Mouse (Mus musculus) inflammation-experienced regulatory T-cells, adult 16 weeks (primary cell): ENCODE data around the gene Fancd2. TPM values are rescaled to one million over a fixed set of nuclear protein-coding genes. Genes with fewer than 3 reads are reported as not detected.

Experiments
- polyA plus RNA-seq: library from polyadenylated mRNA; unstranded; fragments of 100-300 nt; shearing (Covaris generic); gene quantifications from one replicate; pipeline ENCODE4 v1.2.1, GENCODE M21; 2017

Gene Fancd2
- 3.7 TPM for polyA plus RNA-seq

GRCm38 (mm10) chr6:113530932-113531839 is at the start of gene Fancd2, which contains the start of gene Emc3:
TSS of gene Fancd2 (plus strand) at chr6:113531682.
TSS of gene Emc3 (minus strand) at chr6:113531652.

GRCm38 (mm10) chr6:113483100-113483615 is 48.3 kb upstream of the Fancd2 start, which contains the start of gene Creld1:
TSS of gene Creld1 (plus strand) at chr6:113483297.

DNA sequence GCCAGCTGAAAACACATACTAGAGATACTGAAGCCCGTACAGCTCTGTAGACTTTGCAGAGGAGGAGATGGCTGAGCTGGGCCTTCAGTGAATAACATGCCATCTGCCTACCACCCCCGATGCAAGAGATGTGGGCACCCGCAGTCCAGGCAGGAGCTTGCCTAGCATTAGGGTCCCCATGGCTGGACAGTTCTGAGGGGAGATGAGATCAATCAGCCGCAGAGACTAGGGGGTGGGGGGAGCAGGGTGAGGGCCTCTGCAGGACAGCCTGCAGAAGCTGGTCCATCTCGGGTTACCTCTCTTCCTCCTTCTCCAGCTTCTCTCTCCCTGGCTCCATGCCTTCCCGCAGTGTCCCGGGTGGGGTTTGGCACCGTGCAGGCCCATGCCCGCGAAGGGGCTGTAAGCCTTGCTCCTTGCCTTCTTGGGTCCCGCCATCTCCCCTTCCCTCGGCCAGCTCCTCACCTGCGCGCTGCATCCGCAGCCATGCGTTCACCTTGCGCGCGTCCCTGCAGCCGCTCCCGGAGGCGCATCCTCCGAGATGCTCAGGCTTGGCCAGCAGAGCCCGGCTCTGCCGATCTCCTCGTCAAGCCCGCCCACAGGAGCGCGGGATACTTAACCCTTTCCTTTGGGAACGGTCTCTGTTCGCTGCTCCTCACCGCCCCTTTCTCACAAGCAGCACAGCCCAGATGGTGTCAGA is 29.9 kb upstream of the Fancd2 start, which contains the start of gene Prrt3:
Gene Prrt3 (minus strand): TSS at position 544 of the 697 bp plus-strand sequence.

DNA sequence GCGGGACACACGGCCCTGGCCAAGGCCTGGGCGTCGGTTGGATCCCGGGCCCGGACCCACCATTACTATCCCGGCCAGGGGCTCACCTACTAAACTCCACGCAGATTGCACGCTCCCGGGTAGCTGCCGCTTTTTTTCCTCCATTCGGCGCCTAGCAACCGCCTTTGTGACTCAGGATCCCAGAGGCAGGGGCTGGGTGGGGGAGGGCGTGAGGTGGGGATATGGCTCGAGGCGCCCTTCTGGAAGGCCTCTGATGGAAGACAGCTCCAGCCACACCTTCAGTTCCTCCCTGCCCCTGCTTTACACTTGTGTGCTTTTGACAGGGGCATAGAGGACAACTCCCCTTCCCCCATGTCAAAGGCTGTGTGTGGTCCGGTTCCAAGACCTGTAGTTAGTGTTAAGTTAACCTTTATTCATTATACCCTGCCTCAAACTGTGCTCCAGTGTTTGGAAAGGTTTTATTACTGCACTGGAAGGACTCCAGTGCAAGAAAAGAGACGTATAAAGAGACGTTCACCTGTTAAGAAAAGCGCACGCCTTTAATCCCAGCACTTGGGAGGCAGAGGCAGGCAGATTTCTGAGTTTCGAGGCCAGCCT is 69.2 kb downstream of the Fancd2 start, which contains the start of gene Fancd2os:
Gene Fancd2os (minus strand): TSS at position 173 of the 597 bp plus-strand sequence.

GRCm38 (mm10) chr6:113604432-113605223 is 73.1 kb downstream of the Fancd2 start, which contains the start of gene Brk1:
TSS of gene Brk1 (plus strand) at chr6:113604772.

DNA sequence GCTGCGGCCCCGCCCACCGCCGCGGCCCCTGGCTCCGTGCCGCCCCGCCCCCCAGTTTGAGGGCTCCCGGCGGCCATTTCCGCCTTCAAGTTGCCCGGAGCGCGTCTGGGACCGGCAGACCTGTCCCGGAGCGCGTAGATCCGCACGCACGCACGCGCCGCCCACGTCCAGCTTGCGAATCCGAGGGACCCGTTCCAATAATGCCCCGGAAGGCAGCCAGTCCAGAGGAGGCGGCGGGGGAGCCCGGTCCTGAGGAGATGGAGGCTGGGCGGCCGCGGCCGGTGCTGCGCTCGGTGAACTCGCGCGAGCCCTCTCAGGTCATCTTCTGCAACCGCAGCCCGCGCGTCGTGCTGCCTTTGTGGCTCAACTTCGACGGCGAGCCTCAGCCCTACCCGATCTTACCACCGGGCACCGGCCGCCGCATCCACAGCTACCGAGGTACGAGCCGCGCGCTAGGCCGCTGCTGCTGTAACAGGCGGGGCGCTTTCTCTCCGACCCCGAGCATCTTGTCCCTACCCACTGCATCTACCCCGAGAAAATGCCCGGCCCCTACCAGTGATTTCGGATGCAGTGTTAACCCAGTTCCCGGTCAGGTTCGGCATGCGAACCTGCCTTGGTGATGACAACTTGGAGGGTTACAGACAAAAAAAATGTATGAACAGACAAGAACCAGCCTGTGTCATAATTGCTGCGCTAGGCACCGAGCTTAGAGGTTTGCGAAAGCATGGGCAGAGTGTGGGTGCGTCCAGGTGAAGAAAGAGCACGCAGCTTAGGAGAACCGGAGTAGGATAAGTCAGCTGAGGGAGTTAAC is 92.7 kb downstream of the Fancd2 start, which contains the start of gene Vhl:
Gene Vhl (plus strand): TSS at position 19 of the 811 bp plus-strand sequence.

GRCm38 (mm10) chr6:113638302-113639040 is 107.0 kb downstream of the Fancd2 start, which contains the start of gene Irak2:
TSS of gene Irak2 (plus strand) at chr6:113638467.

Other genes starting within 250 kb of the Fancd2 start
- gene Cpne9, start 249.4 kb upstream of the Fancd2 start, polyA plus RNA-seq, result not detected
- 54.8 TPM for gene Brpf1, start 224.5 kb upstream of the Fancd2 start, polyA plus RNA-seq
- gene Ogg1, start 204.7 kb upstream of the Fancd2 start, polyA plus RNA-seq, result 12.3 TPM
- gene Camk1, start 187.7 kb upstream of the Fancd2 start, polyA plus RNA-seq, result 5.9 TPM
- 70.9 TPM for gene Tada3, start 153.8 kb upstream of the Fancd2 start, polyA plus RNA-seq
- 579 TPM for gene Arpc4, start 153.6 kb upstream of the Fancd2 start, polyA plus RNA-seq
- gene Ttll3, start 142.4 kb upstream of the Fancd2 start, polyA plus RNA-seq, result 16.4 TPM
- 18.0 TPM for gene Rpusd3, start 112.3 kb upstream of the Fancd2 start, polyA plus RNA-seq
- gene Cidec, start 95.9 kb upstream of the Fancd2 start, polyA plus RNA-seq, result not detected
- gene Jagn1, start 89.1 kb upstream of the Fancd2 start, polyA plus RNA-seq, result 61.7 TPM
- gene Il17re, start 73.2 kb upstream of the Fancd2 start, polyA plus RNA-seq, result 0.29 TPM
- 0.27 TPM for gene Il17rc, start 60.3 kb upstream of the Fancd2 start, polyA plus RNA-seq
- gene Creld1, start 48.4 kb upstream of the Fancd2 start, polyA plus RNA-seq, result 13.0 TPM
- 0.49 TPM for gene Prrt3, start 29.8 kb upstream of the Fancd2 start, polyA plus RNA-seq
- gene Emc3, start within 50 bp of the Fancd2 start, polyA plus RNA-seq, result 110 TPM
- gene Fancd2os, start 69.0 kb downstream of the Fancd2 start, polyA plus RNA-seq, result not detected
- gene Brk1, start 73.1 kb downstream of the Fancd2 start, polyA plus RNA-seq, result 261 TPM
- 48.2 TPM for gene Vhl, start 92.3 kb downstream of the Fancd2 start, polyA plus RNA-seq
- 59.9 TPM for gene Irak2, start 106.8 kb downstream of the Fancd2 start, polyA plus RNA-seq
- 0.76 TPM for gene Tatdn2, start 165.4 kb downstream of the Fancd2 start, polyA plus RNA-seq
- not detected for gene Ghrl, start 188.2 kb downstream of the Fancd2 start, polyA plus RNA-seq
- gene Sec13, start 209.1 kb downstream of the Fancd2 start, polyA plus RNA-seq, result 198 TPM